Mouse (Mus musculus) megakaryocyte, embryonic 14.5 days (primary cell): Measurements from ENCODE around the gene Etl4.

Experiments
- FLI1 ChIP-seq: IDR thresholded peaks from 2 replicates; pipeline ENCODE4 v1.6.1; 2012; ENCODE audit warnings: low read length, inconsistent platforms, mixed read lengths
- GATA1 ChIP-seq: IDR thresholded peaks from 3 replicates; pipeline ENCODE4 v1.6.1; 2012; ENCODE audit warnings: mixed read lengths, low read length, inconsistent platforms, borderline replicate concordance

- TF ChIP-seq GATA1 (no peak), FLI1 (no peak)
Measured at GRCm38 (mm10) chr2:20559723-20560122, 650.1 kb downstream of the Etl4 start.
